Mouse (Mus musculus): Measurements from ENCODE around the gene Zkscan16.

DNA sequence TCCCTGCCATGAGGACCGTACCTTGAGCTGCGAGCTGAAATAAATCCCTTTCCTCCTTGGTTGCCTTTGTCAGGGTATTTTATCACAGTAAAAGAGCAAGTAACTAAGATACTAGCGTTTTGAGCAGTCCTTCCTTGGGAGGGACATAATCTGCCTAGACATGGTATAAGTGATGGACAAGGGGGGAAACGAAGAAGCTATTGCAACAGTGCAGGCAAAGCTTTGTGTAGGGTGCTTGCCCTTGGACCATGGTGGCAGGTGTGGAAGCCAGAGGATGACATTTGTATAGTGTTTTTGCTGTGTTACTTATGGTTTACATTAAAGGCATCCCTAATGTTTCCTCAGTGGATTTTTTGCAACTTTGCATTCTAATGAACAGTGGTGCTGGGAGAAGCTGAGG is 486 bp upstream of the Zkscan16 start:
- TF ChIP-seq POLR2A (IDR thresholded peaks at IDR 0.05; ENCODE audit: low read depth, low read length) (no peak), CTCF (IDR thresholded peaks at IDR 0.05; ENCODE audit: extremely low read depth, insufficient read depth, insufficient read length, insufficient replicate concordance) (no peak)
